Mouse (Mus musculus): ENCODE measurements around the gene Gm5728. TPM values are rescaled to one million over a fixed set of nuclear protein-coding genes. Genes with fewer than 3 reads are reported as not detected.
"Not testable (repeated sequence)": the region's sequence is repeated elsewhere in the genome, so short reads cannot be mapped to it uniquely, and the experiment has no call there.

Gene Gm5728
- total RNA-seq (2014; rRNA removed) (not detected in 2 replicates), polyA plus RNA-seq (2015; fragmentation: Nextera tagmentation; extraction: Ambion mirVana) (not detected in 2 replicates)

- not testable (repeated sequence) for H3K9ac ChIP-seq; H3K4me2 ChIP-seq (ENCODE audit: low read depth); H3K27me3 ChIP-seq (ENCODE audit: insufficient read depth, low read length); DNase-seq; H3K9me3 ChIP-seq (ENCODE audit: low read length); H3K36me3 ChIP-seq (ENCODE audit: insufficient read depth); H3K4me1 ChIP-seq (ENCODE audit: insufficient read depth); H3K4me3 ChIP-seq (ENCODE audit: low read depth, low read length); ATAC-seq; H3K27ac ChIP-seq (ENCODE audit: low read depth, low read length)
- WGBS: no CpG with 5 or more reads among the region's 1 CpGs
Measured at GRCm38 (mm10) chr7:20375310-20375709, at the start of gene Gm5728. Gene Gm5728, minus strand, starts transcription at chr7:20375410.

GRCm38 (mm10) chr7:20417642-20418041 is 42.4 kb upstream of the Gm5728 start, which contains the start of gene Vmn1r100:
Gene Vmn1r100, plus strand, starts transcription at chr7:20417942.
- H3K27me3 ChIP-seq (ENCODE audit: insufficient read depth, low read length); H3K4me1 ChIP-seq (ENCODE audit: insufficient read depth); H3K9me3 ChIP-seq (ENCODE audit: low read length); ATAC-seq; H3K36me3 ChIP-seq (ENCODE audit: insufficient read depth); H3K27ac ChIP-seq (ENCODE audit: low read depth, low read length); H3K9ac ChIP-seq; H3K4me3 ChIP-seq (ENCODE audit: low read depth, low read length); DNase-seq; H3K4me2 ChIP-seq (ENCODE audit: low read depth): not testable (repeated sequence)
- no CpG with 5 or more reads among the region's 3 CpGs for WGBS

- H3K4me1 ChIP-seq (ENCODE audit: insufficient read depth); DNase-seq: not testable (repeated sequence)
- WGBS: no CpG with 5 or more reads among the region's 2 CpGs
Measured at GRCm38 (mm10) chr7:20333965-20334364, 41.2 kb downstream of the Gm5728 start, which contains the start of gene Gm4133. Gene Gm4133, minus strand, starts transcription at chr7:20334065.

More at GRCm38 (mm10) chr7:20333965-20334364, 41.2 kb downstream of the Gm5728 start, which contains the start of gene Gm4133:
- not testable (repeated sequence) for H3K9ac ChIP-seq; H3K27ac ChIP-seq (ENCODE audit: low read depth, low read length); H3K9me3 ChIP-seq (ENCODE audit: low read length); H3K27me3 ChIP-seq (ENCODE audit: insufficient read depth, low read length); H3K4me3 ChIP-seq (ENCODE audit: low read depth, low read length); H3K36me3 ChIP-seq (ENCODE audit: insufficient read depth); ATAC-seq; H3K4me2 ChIP-seq (ENCODE audit: low read depth)

Other genes with a start within 250 kb of the Gm5728 start
- gene Vmn1r93, start 236.3 kb downstream of the Gm5728 start, total RNA-seq (2014; rRNA removed): not detected in 2 replicates
- not detected in 2 replicates for gene Vmn1r93, start 236.3 kb downstream of the Gm5728 start, polyA plus RNA-seq (2015; fragmentation: Nextera tagmentation; extraction: Ambion mirVana)
- not detected in 2 replicates for gene Vmn1r94, start 207.0 kb downstream of the Gm5728 start, total RNA-seq (2014; rRNA removed)
- gene Vmn1r94, start 207.0 kb downstream of the Gm5728 start, polyA plus RNA-seq (2015; fragmentation: Nextera tagmentation; extraction: Ambion mirVana): not detected in 2 replicates
- not detected in 2 replicates for gene Vmn1r95, start 181.7 kb downstream of the Gm5728 start, total RNA-seq (2014; rRNA removed)
- gene Vmn1r95, start 181.7 kb downstream of the Gm5728 start, polyA plus RNA-seq (2015; fragmentation: Nextera tagmentation; extraction: Ambion mirVana): not detected in 2 replicates
- gene Gm6164, start 169.8 kb downstream of the Gm5728 start, total RNA-seq (2014; rRNA removed): not detected in 2 replicates
- not detected in 2 replicates for gene Gm6164, start 169.8 kb downstream of the Gm5728 start, polyA plus RNA-seq (2015; fragmentation: Nextera tagmentation; extraction: Ambion mirVana)
- not detected in 2 replicates for gene Gm4498, start 141.6 kb downstream of the Gm5728 start, total RNA-seq (2014; rRNA removed)
- gene Gm4498, start 141.6 kb downstream of the Gm5728 start, polyA plus RNA-seq (2015; fragmentation: Nextera tagmentation; extraction: Ambion mirVana): not detected in 2 replicates
- gene Gm5890, start 112.6 kb downstream of the Gm5728 start, total RNA-seq (2014; rRNA removed): not detected in 2 replicates
- gene Gm5890, start 112.6 kb downstream of the Gm5728 start, polyA plus RNA-seq (2015; fragmentation: Nextera tagmentation; extraction: Ambion mirVana): not detected in 2 replicates
- not detected in 2 replicates for gene Gm4133, start 41.3 kb downstream of the Gm5728 start, total RNA-seq (2014; rRNA removed)
- gene Gm4133, start 41.3 kb downstream of the Gm5728 start, polyA plus RNA-seq (2015; fragmentation: Nextera tagmentation; extraction: Ambion mirVana): not detected in 2 replicates
- not detected in 2 replicates for gene Vmn1r100, start 42.5 kb upstream of the Gm5728 start, total RNA-seq (2014; rRNA removed)
- not detected in 2 replicates for gene Vmn1r100, start 42.5 kb upstream of the Gm5728 start, polyA plus RNA-seq (2015; fragmentation: Nextera tagmentation; extraction: Ambion mirVana)
- not detected in 2 replicates for gene Vmn1r101, start 67.2 kb upstream of the Gm5728 start, total RNA-seq (2014; rRNA removed)
- not detected in 2 replicates for gene Vmn1r101, start 67.2 kb upstream of the Gm5728 start, polyA plus RNA-seq (2015; fragmentation: Nextera tagmentation; extraction: Ambion mirVana)
- gene Gm10670, start 99.5 kb upstream of the Gm5728 start, total RNA-seq (2014; rRNA removed): not detected in 2 replicates
- not detected in 2 replicates for gene Gm10670, start 99.5 kb upstream of the Gm5728 start, polyA plus RNA-seq (2015; fragmentation: Nextera tagmentation; extraction: Ambion mirVana)
- not detected in 2 replicates for gene Vmn1r103, start 135.1 kb upstream of the Gm5728 start, total RNA-seq (2014; rRNA removed)
- not detected in 2 replicates for gene Vmn1r103, start 135.1 kb upstream of the Gm5728 start, polyA plus RNA-seq (2015; fragmentation: Nextera tagmentation; extraction: Ambion mirVana)
- gene Vmn1r104, start 158.4 kb upstream of the Gm5728 start, total RNA-seq (2014; rRNA removed): not detected in 2 replicates
- not detected in 2 replicates for gene Vmn1r104, start 158.4 kb upstream of the Gm5728 start, polyA plus RNA-seq (2015; fragmentation: Nextera tagmentation; extraction: Ambion mirVana)
- gene Gm5726, start 170.3 kb upstream of the Gm5728 start, total RNA-seq (2014; rRNA removed): not detected in 2 replicates
- not detected in 2 replicates for gene Gm5726, start 170.3 kb upstream of the Gm5728 start, polyA plus RNA-seq (2015; fragmentation: Nextera tagmentation; extraction: Ambion mirVana)
- gene Gm4141, start 200.8 kb upstream of the Gm5728 start, total RNA-seq (2014; rRNA removed): not detected in 2 replicates
- not detected in 2 replicates for gene Gm4141, start 200.8 kb upstream of the Gm5728 start, polyA plus RNA-seq (2015; fragmentation: Nextera tagmentation; extraction: Ambion mirVana)
- gene Gm4513, start 223.6 kb upstream of the Gm5728 start, total RNA-seq (2014; rRNA removed): not detected in 2 replicates
- not detected in 2 replicates for gene Gm4513, start 223.6 kb upstream of the Gm5728 start, polyA plus RNA-seq (2015; fragmentation: Nextera tagmentation; extraction: Ambion mirVana)